Mouse (Mus musculus): Measurements from ENCODE around the gene Adamts9.
A peak's percentile ranks its signal among the peaks of the same experiment; 100 is the strongest.

Adamts9 gene

DNA sequence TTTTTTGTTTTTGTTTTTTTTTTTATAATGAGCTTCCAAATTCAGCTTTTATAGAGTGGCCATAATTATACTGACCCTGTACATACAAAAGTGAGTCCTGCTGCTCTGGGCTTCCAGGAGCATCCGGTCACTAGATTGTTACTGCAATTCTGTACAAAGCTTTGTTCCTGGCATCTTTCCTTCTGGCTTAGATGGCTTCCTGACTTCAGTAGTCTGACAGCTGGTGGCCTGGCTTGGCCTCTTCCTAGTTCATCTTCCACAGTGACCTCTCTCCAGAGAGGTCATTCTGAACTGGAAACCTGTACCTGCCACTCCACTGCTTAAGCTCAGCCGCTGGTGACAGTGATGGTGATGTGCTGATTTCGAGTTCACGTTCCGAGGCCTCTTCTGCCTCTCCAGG is 217.2 kb downstream of the Adamts9 start:
- peak; percentile 55 for DNase-seq

DNA sequence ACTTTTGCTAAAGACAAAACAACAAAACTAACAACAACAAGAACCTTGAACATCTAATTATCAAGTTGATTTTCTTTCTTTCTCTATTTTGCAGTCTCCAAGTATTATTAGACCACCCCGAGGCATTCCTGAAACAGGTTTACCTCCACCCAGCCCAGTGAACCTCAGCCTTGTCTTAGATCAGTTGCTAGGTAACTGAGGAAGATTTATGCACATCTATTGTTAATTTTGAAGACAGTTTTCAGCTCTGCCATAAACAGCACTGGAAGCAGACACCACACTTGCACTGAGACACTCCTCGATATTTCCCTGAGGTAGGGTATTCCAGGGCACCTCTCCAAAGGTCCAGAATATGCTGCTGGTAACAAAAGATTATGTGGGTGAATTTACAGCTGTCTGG is 218.9 kb downstream of the Adamts9 start:
- DNase-seq, result no peak

Measured in kidney, postnatal 14 days (tissue).